Mouse (Mus musculus): ENCODE measurements at regions not wholly inside any gene's neighbourhood (a gene's known extent, or its start where the extent isn't known, plus 50 kb on each side); places are given as distances from the start of the nearest gene placed in this dataset.

DNA sequence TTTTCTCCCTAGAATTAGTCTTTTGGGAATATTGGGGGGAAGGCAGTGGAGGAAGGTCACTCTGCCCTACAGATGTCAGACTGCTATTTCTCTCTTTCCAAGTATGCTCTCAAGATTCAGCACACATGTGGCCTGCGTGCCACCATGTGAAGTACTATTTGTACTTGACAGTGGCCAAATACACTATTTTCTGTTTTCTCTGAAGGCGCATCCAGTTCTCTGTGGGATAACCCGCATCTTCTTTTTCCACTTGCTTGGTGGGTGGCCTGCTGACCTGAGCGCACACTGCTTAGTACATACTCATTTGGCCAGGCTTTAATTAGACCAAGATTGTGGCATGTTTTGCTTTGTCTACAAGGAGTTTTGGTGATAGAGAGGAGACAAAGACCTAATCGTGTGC lies 55.7 kb upstream of the Tcf21 start:
- no peak for TF ChIP-seq CTCF (conservative IDR thresholded peaks at IDR 0.05 in 1 of 2, IDR thresholded peaks at IDR 0.05 in 1 of 2; ENCODE audit: low read depth in 2 of 2, low read length in 2 of 2)
- TF ChIP-seq ETS1 (conservative IDR thresholded peaks at IDR 0.05; ENCODE audit: low read depth, low read length) = no peak
- TF ChIP-seq ZC3H11A (IDR thresholded peaks at IDR 0.05; ENCODE audit: low read depth, low read length) = no peak
- TF ChIP-seq USF1 (IDR thresholded peaks at IDR 0.05; ENCODE audit: low read depth, low read length) = no peak
- no peak for TF ChIP-seq ZMIZ1 (IDR thresholded peaks at IDR 0.05; ENCODE audit: low read depth, low read length)
- TF ChIP-seq POLR2A (IDR thresholded peaks at IDR 0.05; ENCODE audit: low read depth, low read length) = no peak
- no peak for TF ChIP-seq MYC (IDR thresholded peaks at IDR 0.05; ENCODE audit: low read depth, low read length)
- TF ChIP-seq IRF4 (IDR thresholded peaks at IDR 0.05; ENCODE audit: low read depth, low read length) = no peak
- no peak for TF ChIP-seq MAFK (IDR thresholded peaks at IDR 0.05; ENCODE audit: insufficient replicate concordance, low read length)
- TF ChIP-seq EP300 (IDR thresholded peaks at IDR 0.05; ENCODE audit: low read length) = no peak
- no peak for TF ChIP-seq NRF1 (IDR thresholded peaks at IDR 0.05; ENCODE audit: low read depth, low read length)
- no peak for TF ChIP-seq CHD1 (IDR thresholded peaks at IDR 0.05; ENCODE audit: low read depth, low read length)
- TF ChIP-seq JUN (IDR thresholded peaks at IDR 0.05; ENCODE audit: insufficient read depth, low read depth, low read length) = no peak
- TF ChIP-seq POLR2AphosphoS2 (IDR thresholded peaks at IDR 0.05; ENCODE audit: low read depth, low read length) = no peak
